Mouse (Mus musculus): Measurements from ENCODE around the gene Slc30a5.

Gene Slc30a5

DNA sequence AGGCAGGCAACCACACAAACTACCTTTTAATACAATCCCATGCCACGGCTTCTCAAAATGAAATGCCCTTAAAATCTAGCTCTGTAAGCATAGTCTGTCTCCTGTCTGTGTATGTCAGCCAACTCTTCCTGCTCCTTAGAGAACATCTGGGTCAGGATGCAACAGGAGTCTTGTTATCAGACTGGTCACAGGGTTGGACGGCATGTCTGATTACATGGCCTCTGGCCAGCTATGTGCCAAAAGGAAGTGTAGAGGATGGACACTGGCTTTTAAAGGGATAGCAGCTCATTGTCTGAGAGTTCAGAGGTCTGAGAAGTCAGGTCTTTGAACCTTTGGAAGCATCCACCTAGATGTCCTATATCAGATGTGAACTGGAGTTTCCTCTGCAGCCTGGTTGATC, 77.9 kb downstream of the Slc30a5 start:
- DNase-seq (ENCODE audit: low spot score), result peak; percentile 48

DNA sequence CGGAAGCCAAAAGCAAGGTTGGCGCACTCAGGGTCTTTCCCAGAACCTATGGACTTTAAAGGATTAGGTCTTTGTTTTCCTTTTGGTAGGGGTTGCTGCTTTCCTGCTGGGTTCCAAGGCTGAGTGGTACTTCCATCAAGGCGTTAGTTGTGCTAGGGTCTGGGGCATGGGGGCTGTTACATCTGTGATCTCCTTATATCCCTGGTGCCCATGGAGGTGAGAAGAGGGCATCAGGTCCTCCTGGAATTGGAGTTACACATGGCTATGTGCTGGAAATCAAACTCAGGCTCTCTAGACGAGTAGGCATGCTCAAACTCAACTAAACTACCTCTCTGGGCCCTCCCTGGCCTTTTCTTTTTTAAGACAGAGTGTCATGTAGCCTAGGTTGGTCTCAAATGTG, 79.0 kb downstream of the Slc30a5 start:
- DNase-seq (ENCODE audit: low spot score), result no peak

DNA sequence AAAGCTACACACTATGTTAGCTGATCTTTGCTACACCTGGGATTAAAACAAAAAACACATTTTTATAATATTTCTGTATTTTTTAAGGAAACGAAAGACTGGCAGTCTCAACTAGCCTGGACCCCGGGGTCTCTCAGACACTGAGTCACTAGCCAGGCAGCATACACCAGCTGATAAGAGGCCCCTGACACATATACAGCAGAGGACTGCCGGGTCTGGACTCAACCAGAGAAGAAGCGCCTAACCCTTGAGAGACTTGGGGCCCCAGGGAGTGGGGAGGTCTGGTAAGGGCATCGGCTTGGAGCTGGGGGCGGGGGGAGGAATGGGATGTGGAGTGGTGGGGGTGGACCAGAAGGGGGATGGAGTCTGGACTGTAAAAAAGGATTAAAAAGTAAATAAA, 80.2 kb downstream of the Slc30a5 start:
- no peak for DNase-seq (ENCODE audit: low spot score)
